Mouse (Mus musculus) cerebral cortex, adult 2 months (tissue): ENCODE measurements around the gene Pogk.

Source experiments
- WGBS: fragments of 180-500 bp; shearing (Covaris S2); methylation state at CpG from one replicate; pipeline ENCODE4 v1.1.7; 2018; 5-methylcytosine and 5-hydroxymethylcytosine counted together

Gene Pogk

GRCm38 (mm10) chr1:166409701-166410220, at the start of gene Pogk:
Pogk (minus strand) TSS chr1:166409863.
- WGBS, result under 1% methylated on average over 49 of the region's 49 CpGs

GRCm38 (mm10) chr1:166441992-166442391, 32.3 kb upstream of the Pogk start:
- 85% methylated on average over 3 of the region's 3 CpGs for WGBS

- WGBS, result 75% methylated on average over 6 of the region's 6 CpGs
Observed at GRCm38 (mm10) chr1:166439426-166439825, 29.8 kb upstream of the Pogk start.

- WGBS, result 21% methylated on average over 10 of the region's 10 CpGs
Observed at GRCm38 (mm10) chr1:166429809-166430431, 20.3 kb upstream of the Pogk start.

- WGBS, result 21% methylated on average over 3 of the region's 3 CpGs
Observed at GRCm38 (mm10) chr1:166429053-166429452, 19.4 kb upstream of the Pogk start.

- WGBS, result 94% methylated on average over 3 of the region's 3 CpGs
Observed at GRCm38 (mm10) chr1:166412266-166412665, 2.6 kb upstream of the Pogk start.

- 100% methylated on average over 1 of the region's 1 CpGs for WGBS
Observed at GRCm38 (mm10) chr1:166411541-166411940, 1.9 kb upstream of the Pogk start.

- under 1% methylated on average over 42 of the region's 45 CpGs for WGBS
Observed at GRCm38 (mm10) chr1:166409177-166409700, 424 bp downstream of the Pogk start.

GRCm38 (mm10) chr1:166403846-166404245, 5.8 kb downstream of the Pogk start:
- 76% methylated on average over 3 of the region's 3 CpGs for WGBS

- 49% methylated on average over 4 of the region's 4 CpGs for WGBS
Observed at GRCm38 (mm10) chr1:166402003-166402402, 7.7 kb downstream of the Pogk start.

GRCm38 (mm10) chr1:166396381-166396780, 13.3 kb downstream of the Pogk start:
- 93% methylated on average over 6 of the region's 6 CpGs for WGBS

- WGBS, result 55% methylated on average over 5 of the region's 5 CpGs
Observed at GRCm38 (mm10) chr1:166395661-166396060, 14.0 kb downstream of the Pogk start.

GRCm38 (mm10) chr1:166394770-166395169, 14.9 kb downstream of the Pogk start:
- whole genome bisulfite sequencing, result 67% methylated on average over 4 of the region's 4 CpGs

- 95% methylated on average over 6 of the region's 6 CpGs for WGBS
Observed at GRCm38 (mm10) chr1:166391671-166392070, 18.0 kb downstream of the Pogk start.

- WGBS, result 87% methylated on average over 16 of the region's 16 CpGs
Observed at GRCm38 (mm10) chr1:166389406-166390125, 20.1 kb downstream of the Pogk start.

- 85% methylated on average over 11 of the region's 11 CpGs for WGBS
Observed at GRCm38 (mm10) chr1:166388511-166388910, 21.2 kb downstream of the Pogk start.

GRCm38 (mm10) chr1:166385431-166385830, 24.2 kb downstream of the Pogk start:
- 49% methylated on average over 5 of the region's 5 CpGs for WGBS

- WGBS, result 84% methylated on average over 10 of the region's 10 CpGs
Observed at GRCm38 (mm10) chr1:166384614-166385013, 25.0 kb downstream of the Pogk start.

- 80% methylated on average over 4 of the region's 4 CpGs for WGBS
Observed at GRCm38 (mm10) chr1:166382626-166383025, 27.0 kb downstream of the Pogk start.

- WGBS, result 66% methylated on average over 5 of the region's 5 CpGs
Observed at GRCm38 (mm10) chr1:166381821-166382220, 27.8 kb downstream of the Pogk start.

- WGBS, result 57% methylated on average over 10 of the region's 10 CpGs
Observed at GRCm38 (mm10) chr1:166381336-166381735, 28.3 kb downstream of the Pogk start.

- WGBS, result under 1% methylated on average over 41 of the region's 41 CpGs
Observed at GRCm38 (mm10) chr1:166379630-166380231, 29.9 kb downstream of the Pogk start.
